Mouse (Mus musculus) midbrain, postnatal 0 days (tissue): ENCODE results near the gene Gpr137. TPM values are rescaled to one million over a fixed set of nuclear protein-coding genes. Genes with fewer than 3 reads are reported as not detected.
A peak's percentile ranks its signal among the peaks of the same experiment; 100 is the strongest.
"Not testable (repeated sequence)": the region's sequence is repeated elsewhere in the genome, so short reads cannot be mapped to it uniquely, and the experiment has no call there.

ENCODE experiments used
- ATAC-seq: fragments of 200-750 bp; cut with Nextera tagmentation; 2 replicates; pipeline ENCODE4 v1.8.0; 2017; ENCODE audit warnings: moderate number of reproducible peaks, mild to moderate bottlenecking, moderate TSS enrichment, moderate library complexity; ENCODE audit not compliant: low FRiP score
- DNase-seq: peaks from one replicate; pipeline ENCODE4 v3.0.0-alpha.2; 2015; ENCODE audit warnings: low spot score
- H3K27ac ChIP-seq: fragments of 300-500 bp; sonication (generic); 2 replicates; pipeline ENCODE4 v1.5.1; 2014; ENCODE audit warnings: low read depth, mild to moderate bottlenecking, low read length, mixed read lengths
- H3K27me3 ChIP-seq: fragments of 300-500 bp; sonication (generic); 2 replicates; pipeline ENCODE4 v1.6.1; 2014; ENCODE audit warnings: low read length, control low read depth, mixed read lengths; ENCODE audit not compliant: insufficient read depth
- H3K36me3 ChIP-seq: fragments of 300-500 bp; sonication (generic); 2 replicates; pipeline ENCODE4 v1.6.1; 2014; ENCODE audit warnings: low read length, control low read depth, mixed read lengths; ENCODE audit not compliant: insufficient read depth
- H3K4me1 ChIP-seq: fragments of 300-500 bp; sonication (generic); 2 replicates; pipeline ENCODE4 v1.6.1; 2014; ENCODE audit warnings: mild to moderate bottlenecking, control low read depth, antibody characterized with exemption, low read length, mixed read lengths; ENCODE audit not compliant: insufficient read depth
- H3K4me2 ChIP-seq: fragments of 300-500 bp; sonication (generic); 2 replicates; pipeline ENCODE4 v1.6.1; 2014; ENCODE audit warnings: low read depth, mild to moderate bottlenecking, low read length, mixed read lengths; ENCODE audit not compliant: poor library complexity, severe bottlenecking
- H3K4me3 ChIP-seq: fragments of 300-500 bp; sonication (generic); 2 replicates; pipeline ENCODE4 v1.5.1; 2014; ENCODE audit warnings: low read depth, mild to moderate bottlenecking, low read length, moderate library complexity
- H3K9ac ChIP-seq: fragments of 300-500 bp; sonication (generic); replicated peaks from 2 replicates; pipeline ENCODE4 v1.6.1; 2014; ENCODE audit warnings: mild to moderate bottlenecking, low read length, moderate library complexity, mixed read lengths; ENCODE audit not compliant: poor library complexity, severe bottlenecking
- H3K9me3 ChIP-seq: fragments of 300-500 bp; sonication (generic); 2 replicates; pipeline ENCODE4 v1.6.1; 2016; ENCODE audit warnings: low read length, control low read depth
- CTCF ChIP-seq: IDR thresholded peaks from 2 replicates; pipeline ENCODE4 v1.5.1; 2016; ENCODE audit warnings: antibody characterized with exemption, mild to moderate bottlenecking
- WGBS: fragments of 180-500 bp; shearing (Covaris S2); extraction: QIAGEN DNeasy Blood & Tissue Kit; methylation state at CpG from one replicate; pipeline ENCODE4 v1.1.7; 2014; 5-methylcytosine and 5-hydroxymethylcytosine counted together
- polyA plus RNA-seq: library from polyadenylated mRNA; unstranded; fragments of >200 nt; fragmentation: Nextera tagmentation; extraction: Ambion mirVana; gene quantifications from 2 replicates; pipeline ENCODE4 v1.2.1, GENCODE M21; 2015
- total RNA-seq: library from RNA; depleted of rRNA; stranded (reverse); fragments of >200 nt; gene quantifications from 2 replicates; pipeline ENCODE4 v1.2.3, GENCODE M21; 2014

Gpr137 gene
- total and polyA plus RNA-seq, 2 experiments from 2014 or later, result 78.8 to 101 TPM

- H3K9ac ChIP-seq, result no peak overlapping the region
- no peak overlapping the region for H3K4me3 ChIP-seq
- no peak for TF ChIP-seq CTCF
- H3K36me3 ChIP-seq, result peaks cover 31% of the 10 kb centered on the region
- no peaks in the 10 kb centered on the region for H3K9me3 ChIP-seq
- no peak for ATAC-seq
- DNase-seq, result no peak
- peaks cover 5% of the 10 kb centered on the region for H3K4me1 ChIP-seq
- no peak overlapping the region for H3K4me2 ChIP-seq
- H3K27me3 ChIP-seq, result no peaks in the 10 kb centered on the region
- 88% methylated on average over 6 of the region's 6 CpGs for WGBS
- no peak overlapping the region for H3K27ac ChIP-seq
These were observed 29.2 kb downstream of the Gpr137 start for GRCm38 (mm10) chr19:6913036-6913435.

- no peaks in the 10 kb centered on the region for H3K9me3 ChIP-seq
- no peak for TF ChIP-seq CTCF
- H3K36me3 ChIP-seq, result peaks cover 31% of the 10 kb centered on the region
- H3K27ac ChIP-seq, result no peak overlapping the region
- H3K4me1 ChIP-seq, result peaks cover 9% of the 10 kb centered on the region
- H3K4me3 ChIP-seq, result no peak overlapping the region
- no peaks in the 10 kb centered on the region for H3K27me3 ChIP-seq
- no peak overlapping the region for H3K4me2 ChIP-seq
- DNase-seq (no peak), ATAC-seq (no peak)
- 94% methylated on average over 15 of the region's 15 CpGs for WGBS
- no peak overlapping the region for H3K9ac ChIP-seq
These were observed 29.9 kb downstream of the Gpr137 start for GRCm38 (mm10) chr19:6912205-6912970.

- Histone ChIP-seq H3K36me3 (peaks cover 41% of the 10 kb centered on the region), H3K4me1 (peaks cover 9% of the 10 kb centered on the region), H3K4me3 (no peak overlapping the region), H3K27me3 (no peaks in the 10 kb centered on the region), H3K9ac (no peak overlapping the region), H3K9me3 (no peaks in the 10 kb centered on the region), H3K4me2 (no peak overlapping the region), H3K27ac (no peak overlapping the region)
- ATAC-seq (no peak), DNase-seq (no peak)
- TF ChIP-seq CTCF, result no peak
- WGBS, result 76% methylated on average over 19 of the region's 19 CpGs
These were observed 30.9 kb downstream of the Gpr137 start for GRCm38 (mm10) chr19:6911101-6912074.

- H3K36me3 ChIP-seq, result peaks cover 50% of the 10 kb centered on the region
- H3K9ac ChIP-seq, result peak overlapping the region; percentile 50
- WGBS, result under 1% methylated on average over 30 of the region's 30 CpGs
- not testable (repeated sequence) for H3K4me1 ChIP-seq, ATAC-seq, H3K27me3 ChIP-seq, H3K9me3 ChIP-seq
- DNase-seq, result peak; percentile 60
- peak overlapping the region; percentile 93 for H3K27ac ChIP-seq
- H3K4me3 ChIP-seq, result peak overlapping the region; percentile 58
- H3K4me2 ChIP-seq, result peak overlapping the region; percentile 76
These were observed 32.0 kb downstream of the Gpr137 start for GRCm38 (mm10) chr19:6910306-6910705.

GRCm38 (mm10) chr19:6909507-6910289, 32.6 kb downstream of the Gpr137 start, which contains the start of the genes Trmt112 and Prdx5:
Gene Trmt112 (plus strand): TSS chr19:6909698.
Gene Prdx5 (minus strand): TSS chr19:6910106.
- H3K4me2 ChIP-seq, result peak within 1 kb of the TSS; percentile 76
- DNase-seq (peak; percentile 99), ATAC-seq (peak; percentile 93)
- peak within 1 kb of the TSS; percentile 93 for H3K27ac ChIP-seq
- peak within 1 kb of the TSS; percentile 58 for H3K4me3 ChIP-seq
- no peaks in the 10 kb centered on the region for H3K9me3 ChIP-seq
- H3K9ac ChIP-seq, result peak within 1 kb of the TSS; percentile 72
- peaks cover 9% of the 10 kb centered on the region for H3K4me1 ChIP-seq
- WGBS, result under 1% methylated on average over 65 of the region's 65 CpGs
- H3K27me3 ChIP-seq, result no peaks in the 10 kb centered on the region
- H3K36me3 ChIP-seq, result peaks cover 56% of the 10 kb centered on the region
- peak; percentile 46 for TF ChIP-seq CTCF
